Mouse (Mus musculus) erythroblast, embryonic 14.5 days (primary cell): ENCODE measurements around the gene Mgp. TPM values are rescaled to one million over a fixed set of nuclear protein-coding genes. Genes with fewer than 3 reads are reported as not detected.

ENCODE experiments used
- H3K27me3 ChIP-seq: 2 replicates; pipeline ENCODE4 v1.6.1; 2012; ENCODE audit warnings: inconsistent platforms; ENCODE audit not compliant: control insufficient read depth
- H3K36me3 ChIP-seq: 2 replicates; pipeline ENCODE4 v1.6.1; 2012; ENCODE audit warnings: mild to moderate bottlenecking, inconsistent platforms; ENCODE audit not compliant: control insufficient read depth
- H3K4me1 ChIP-seq: 2 replicates; pipeline ENCODE4 v1.6.1; 2012; ENCODE audit warnings: inconsistent platforms; ENCODE audit not compliant: control insufficient read depth
- H3K4me3 ChIP-seq: replicated peaks from 2 replicates; pipeline ENCODE3; 2012; ENCODE audit warnings: moderate library complexity, mild to moderate bottlenecking, inconsistent platforms
- H3K9me3 ChIP-seq: 2 replicates; pipeline ENCODE4 v1.6.1; 2012; ENCODE audit warnings: low read length, inconsistent platforms, mixed read lengths; ENCODE audit not compliant: control insufficient read depth
- GATA1 ChIP-seq: IDR thresholded peaks from 2 replicates; pipeline ENCODE4 v1.6.1; 2012; ENCODE audit warnings: low read length, inconsistent platforms, mixed read lengths
- TAL1 ChIP-seq: IDR thresholded peaks from 3 replicates; pipeline ENCODE4 v1.6.1; 2012; ENCODE audit warnings: low read length, inconsistent platforms, mixed read lengths
- polyA plus RNA-seq: library from polyadenylated mRNA; stranded (reverse); fragments of >175 nt; gene quantifications from 2 replicates; pipeline ENCODE4 v1.2.3, GENCODE M21; 2012

Gene Mgp
- not detected in 2 replicates for polyA plus RNA-seq

DNA sequence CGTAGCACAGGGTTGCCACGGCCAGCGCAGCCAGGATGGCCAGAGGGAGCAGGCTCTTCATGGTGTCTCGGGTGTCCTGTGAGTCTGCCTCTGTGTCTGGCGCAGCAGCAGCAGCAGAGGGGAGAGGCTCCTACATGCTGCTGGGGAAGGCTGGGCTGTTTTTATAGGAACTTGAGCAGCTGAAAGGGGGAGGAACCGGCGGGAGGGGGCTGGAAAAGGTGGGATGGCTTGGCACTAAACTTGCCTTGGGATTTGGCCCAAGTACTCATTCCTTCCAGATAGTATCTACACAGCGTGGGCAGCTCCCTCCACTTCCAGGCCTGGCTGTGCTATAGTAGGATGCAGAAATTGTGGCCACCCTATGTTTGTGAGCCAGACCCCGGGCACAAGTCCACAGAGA is at the start of gene Mgp:
TSS of gene Mgp (minus strand) at position 154 of the 400 bp plus-strand sequence.
- Histone ChIP-seq H3K9me3 (no peaks in the 10 kb centered on the region), H3K27me3 (no peaks in the 10 kb centered on the region), H3K36me3 (no peaks in the 10 kb centered on the region), H3K4me3 (no peak within 1 kb of the TSS), H3K4me1 (no peaks in the 10 kb centered on the region)
- TF ChIP-seq TAL1 (no peak), GATA1 (no peak)

DNA sequence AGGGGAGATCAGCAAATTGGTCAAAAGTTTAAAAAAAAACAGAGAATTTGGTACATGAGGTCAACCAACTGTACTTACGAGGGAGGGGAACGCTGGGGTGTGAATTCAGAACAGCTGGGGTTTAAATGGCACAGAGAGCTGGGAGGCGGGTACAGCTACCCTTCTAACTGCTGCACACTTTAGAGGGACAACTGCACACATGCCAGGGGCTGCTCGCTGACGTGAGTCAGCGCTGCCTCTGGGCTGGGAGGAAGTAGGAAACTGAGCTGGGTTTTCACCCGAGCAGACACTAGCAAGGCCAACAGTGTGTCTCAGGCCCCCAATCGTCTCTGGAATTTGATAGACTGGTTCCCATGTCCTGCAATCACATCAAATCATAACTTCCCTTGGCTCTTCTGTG is 49.4 kb upstream of the Mgp start:
- Histone ChIP-seq H3K36me3 (no peaks in the 10 kb centered on the region), H3K9me3 (no peaks in the 10 kb centered on the region), H3K4me3 (no peak overlapping the region), H3K4me1 (no peaks in the 10 kb centered on the region; the same call in 1 of the 2 replicates), H3K27me3 (no peaks in the 10 kb centered on the region)
- no peak for TF ChIP-seq GATA1
- TF ChIP-seq TAL1: no peak

DNA sequence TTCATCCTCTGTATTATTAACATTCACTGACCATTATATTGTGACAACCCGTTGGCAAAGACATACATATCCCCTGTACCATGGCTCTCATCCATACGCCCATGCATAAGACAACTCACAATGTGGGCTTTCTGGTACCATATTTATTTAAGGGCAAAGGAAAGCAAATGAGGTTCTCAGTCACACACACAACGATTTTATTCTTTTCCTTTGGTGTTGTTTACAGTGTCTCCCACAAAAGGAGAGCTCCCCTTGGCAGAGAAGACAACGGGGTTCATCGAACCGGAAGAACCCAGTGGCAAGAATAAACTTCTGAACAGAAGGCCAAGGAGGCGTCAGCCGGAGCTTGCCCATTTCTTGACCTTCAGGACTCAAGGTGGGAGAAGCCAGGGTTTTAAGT is 47.9 kb upstream of the Mgp start, which contains the start of gene Pde6h:
TSS of gene Pde6h (plus strand) at position 301 of the 400 bp plus-strand sequence.
- H3K36me3 ChIP-seq: no peaks in the 10 kb centered on the region
- no peaks in the 10 kb centered on the region for H3K4me1 ChIP-seq
- H3K27me3 ChIP-seq: no peaks in the 10 kb centered on the region
- no peak for TF ChIP-seq GATA1
- no peak for TF ChIP-seq TAL1
- no peaks in the 10 kb centered on the region for H3K9me3 ChIP-seq
- H3K4me3 ChIP-seq: no peak within 1 kb of the TSS

DNA sequence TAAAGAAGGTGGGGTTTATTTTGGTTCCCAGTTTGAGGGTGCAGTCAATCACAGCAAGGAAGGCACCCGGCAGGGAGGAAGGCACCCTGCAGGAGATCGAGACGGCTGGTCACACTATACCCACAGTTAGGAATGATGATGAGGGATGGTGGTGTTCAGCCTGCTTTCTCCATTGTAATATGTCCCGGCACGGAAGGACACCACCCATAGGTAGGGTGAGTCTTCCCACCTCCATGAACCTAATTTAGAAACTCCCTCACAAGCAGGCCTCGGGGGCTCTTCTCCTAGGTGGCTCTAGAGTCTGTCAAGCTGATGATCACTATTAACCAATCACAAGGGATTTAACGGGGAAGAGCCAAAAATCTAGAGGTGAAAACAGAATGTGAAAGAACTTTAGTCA is 47.2 kb upstream of the Mgp start:
- Histone ChIP-seq H3K9me3 (no peaks in the 10 kb centered on the region), H3K4me1 (no peaks in the 10 kb centered on the region), H3K36me3 (no peaks in the 10 kb centered on the region), H3K27me3 (no peaks in the 10 kb centered on the region), H3K4me3 (no peak overlapping the region)
- TF ChIP-seq TAL1 (no peak), GATA1 (no peak)

DNA sequence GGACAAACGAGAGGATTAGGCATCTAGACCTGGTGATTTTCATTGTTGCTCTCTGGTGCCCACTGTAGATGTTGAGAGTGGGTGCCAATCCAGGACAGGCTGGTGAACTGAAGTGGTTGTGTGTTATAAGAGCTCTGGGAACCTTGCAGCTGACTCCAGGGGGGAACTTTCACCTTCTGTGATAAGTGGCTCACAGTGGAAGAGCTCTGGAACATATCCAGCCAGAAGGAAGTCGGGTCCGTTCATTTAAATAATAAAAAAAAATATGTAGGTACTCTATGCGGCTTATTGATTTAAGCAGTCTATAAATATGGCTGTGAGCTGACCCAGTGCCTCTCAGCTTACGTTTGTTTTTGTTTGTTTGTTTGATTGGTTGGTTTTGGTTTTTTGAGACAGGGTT is 46.5 kb upstream of the Mgp start, which contains the start of gene Erp27:
TSS of gene Erp27 (minus strand) at position 101 of the 400 bp plus-strand sequence.
- H3K4me3 ChIP-seq: no peak within 1 kb of the TSS
- H3K9me3 ChIP-seq: no peaks in the 10 kb centered on the region
- H3K27me3 ChIP-seq: no peaks in the 10 kb centered on the region
- no peaks in the 10 kb centered on the region for H3K36me3 ChIP-seq
- TF ChIP-seq GATA1 (no peak), TAL1 (no peak)
- H3K4me1 ChIP-seq: no peaks in the 10 kb centered on the region

DNA sequence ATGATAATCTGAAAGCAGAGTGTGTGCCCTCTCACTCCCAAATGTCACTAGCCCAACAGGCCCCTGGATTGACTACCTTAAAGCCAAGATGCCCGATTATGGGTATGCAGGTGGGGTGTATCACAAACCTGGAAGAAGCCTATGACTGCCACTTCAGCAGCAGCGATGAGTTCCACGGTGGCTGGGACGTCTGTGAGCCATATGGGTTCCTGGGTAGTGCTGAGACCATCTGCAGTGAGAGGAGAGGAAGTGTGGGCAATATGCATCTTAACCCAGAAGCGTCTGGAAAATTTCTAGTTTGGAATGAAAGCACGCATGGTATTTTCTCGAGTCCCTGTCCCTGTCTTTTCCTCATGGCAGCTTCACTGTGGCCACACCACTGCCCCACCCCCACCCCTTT is 46.0 kb upstream of the Mgp start:
- TF ChIP-seq TAL1 (no peak), GATA1 (no peak)
- Histone ChIP-seq H3K36me3 (no peaks in the 10 kb centered on the region), H3K4me1 (no peaks in the 10 kb centered on the region), H3K9me3 (no peaks in the 10 kb centered on the region), H3K4me3 (no peak overlapping the region), H3K27me3 (no peaks in the 10 kb centered on the region)

DNA sequence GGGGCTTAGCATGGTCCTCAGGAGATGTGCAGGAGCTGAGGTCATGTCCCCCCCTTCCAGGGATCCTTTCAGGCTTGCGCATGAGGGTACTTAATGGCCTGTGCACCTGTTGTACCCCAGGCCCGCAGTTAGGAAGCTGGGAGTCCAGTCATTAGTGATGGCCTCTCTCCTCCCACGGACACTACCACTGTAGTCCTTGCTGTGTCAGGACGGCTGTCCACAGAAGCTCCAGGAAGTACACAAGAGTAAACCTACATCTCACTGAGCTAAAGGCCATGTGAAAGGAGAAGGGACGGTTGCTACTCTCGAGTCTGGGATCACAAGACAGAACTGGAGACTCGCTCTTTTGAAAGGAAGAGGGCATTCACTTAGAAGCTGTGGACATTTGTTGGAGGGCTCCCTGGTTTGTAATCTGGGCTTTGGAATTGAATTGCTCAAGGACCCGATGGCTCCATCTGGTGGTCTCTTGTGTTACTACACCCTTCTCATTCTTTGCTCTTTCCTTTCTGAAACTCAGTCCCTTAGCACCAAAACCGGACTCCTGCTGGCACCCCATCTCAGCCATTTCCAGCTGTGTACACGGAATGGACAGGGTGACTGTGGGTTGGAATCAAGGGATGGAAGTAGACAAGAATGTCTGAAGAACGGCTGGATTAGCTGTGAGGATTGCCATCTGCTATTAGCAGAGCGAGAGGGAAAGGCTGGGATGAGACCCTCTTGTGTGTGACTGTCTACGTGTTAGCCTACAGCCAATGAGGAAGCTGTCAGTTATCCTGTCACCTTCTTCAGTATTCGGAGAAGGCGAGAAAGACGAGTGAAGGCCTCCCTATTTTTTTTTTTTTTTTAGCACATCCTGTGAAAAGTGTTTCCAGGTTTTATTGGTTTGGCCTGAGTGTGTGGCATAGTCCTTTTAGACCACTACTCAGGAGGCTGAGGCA is 45.0 kb upstream of the Mgp start:
- no peak for TF ChIP-seq GATA1
- TF ChIP-seq TAL1: no peak

DNA sequence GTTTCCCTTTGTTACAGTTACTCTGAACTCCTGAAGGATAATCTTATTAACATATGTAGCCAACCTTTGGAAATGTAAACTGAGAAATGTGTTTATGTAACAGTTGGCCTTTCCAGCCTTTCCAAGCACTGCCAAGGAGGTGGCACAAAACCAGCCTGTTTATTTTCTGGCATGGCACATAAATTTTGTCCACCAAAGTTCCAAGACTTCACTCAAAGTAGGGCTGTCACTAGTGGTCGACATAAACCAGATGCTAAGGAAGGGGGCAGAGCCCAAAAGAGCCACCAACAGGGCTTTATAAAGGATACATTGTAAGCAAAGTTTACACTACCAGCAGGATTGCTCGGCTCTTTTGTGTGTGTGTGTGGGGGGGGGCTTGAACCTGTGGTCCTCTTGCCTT is 42.3 kb upstream of the Mgp start:
- Histone ChIP-seq H3K36me3 (no peaks in the 10 kb centered on the region), H3K4me3 (no peak overlapping the region)
- TF ChIP-seq TAL1 (no peak), GATA1 (no peak)

More for the DNA sequence above, 45.0 kb upstream of the Mgp start:
- Histone ChIP-seq H3K4me3 (no peak overlapping the region), H3K4me1 (no peaks in the 10 kb centered on the region), H3K36me3 (no peaks in the 10 kb centered on the region), H3K27me3 (no peaks in the 10 kb centered on the region), H3K9me3 (no peaks in the 10 kb centered on the region)

DNA sequence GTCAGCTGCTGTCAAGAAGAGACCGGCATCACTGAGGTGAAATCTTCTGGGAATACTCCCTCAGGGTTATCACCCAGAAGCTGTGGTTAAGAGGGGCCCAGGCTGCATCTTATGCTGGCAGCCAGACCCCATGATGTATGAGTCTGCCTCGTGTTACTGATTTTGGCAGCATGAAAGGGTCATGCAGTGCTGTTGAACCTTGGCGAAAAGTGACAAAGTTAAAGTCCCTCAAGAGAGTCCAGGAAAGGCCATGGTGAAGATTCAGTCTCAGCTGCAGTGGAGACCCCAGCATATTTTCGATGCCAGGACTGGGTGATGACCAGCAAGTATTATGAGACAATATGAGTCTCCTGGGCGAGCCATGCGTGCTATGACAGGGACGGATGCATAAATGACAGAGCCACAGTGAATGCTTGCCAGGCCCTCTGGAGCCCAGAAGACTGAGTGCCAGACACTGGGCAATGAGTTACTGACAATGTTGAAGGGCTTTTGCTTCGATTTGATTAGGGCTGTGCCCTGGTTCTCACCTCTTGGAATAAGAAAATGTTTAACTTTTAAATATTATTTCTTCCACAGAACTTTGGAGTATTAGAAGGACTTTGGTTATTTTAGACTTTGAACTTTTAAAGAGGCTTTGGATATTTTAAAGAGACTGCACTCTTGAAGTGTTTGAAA is 40.2 kb upstream of the Mgp start:
- H3K36me3 ChIP-seq: no peaks in the 10 kb centered on the region

More for the DNA sequence above, 42.3 kb upstream of the Mgp start:
- H3K4me1 ChIP-seq: no peaks in the 10 kb centered on the region
- no peaks in the 10 kb centered on the region for H3K9me3 ChIP-seq
- H3K27me3 ChIP-seq: no peaks in the 10 kb centered on the region

More for the DNA sequence above, 40.2 kb upstream of the Mgp start:
- TF ChIP-seq TAL1 (no peak), GATA1 (no peak)
- no peaks in the 10 kb centered on the region for H3K4me1 ChIP-seq
- H3K9me3 ChIP-seq: no peaks in the 10 kb centered on the region
- H3K27me3 ChIP-seq: no peaks in the 10 kb centered on the region
- H3K4me3 ChIP-seq: no peak overlapping the region
